Mouse (Mus musculus) left cerebral cortex, postnatal 14 days (tissue): ENCODE data around the gene Tmem50b. TPM values are rescaled to one million over a fixed set of nuclear protein-coding genes. Genes with fewer than 3 reads are reported as not detected.
A peak's percentile ranks its signal among the peaks of the same experiment; 100 is the strongest.

Source experiments
- DNase-seq, 2 experiments: peaks; one replicate each; pipeline ENCODE4 v3.0.0; 2021 to 2022; ENCODE audit warnings: low spot score in 2 of 2, mixed read lengths in 1 of 2
- intact Hi-C: fragments of 180-260 bp; cut with DNase I; formaldehyde crosslinking; loops from one replicate; pipeline ENCODE4 v1.15.1; 2025
- total RNA-seq, 2 experiments: library from RNA; stranded (reverse); gene quantifications; 2 replicates each; pipeline ENCODE4 v1.2.3; 2021

Tmem50b gene
- total RNA-seq, 2 experiments from 2014 or later = 104 to 110 TPM

DNA sequence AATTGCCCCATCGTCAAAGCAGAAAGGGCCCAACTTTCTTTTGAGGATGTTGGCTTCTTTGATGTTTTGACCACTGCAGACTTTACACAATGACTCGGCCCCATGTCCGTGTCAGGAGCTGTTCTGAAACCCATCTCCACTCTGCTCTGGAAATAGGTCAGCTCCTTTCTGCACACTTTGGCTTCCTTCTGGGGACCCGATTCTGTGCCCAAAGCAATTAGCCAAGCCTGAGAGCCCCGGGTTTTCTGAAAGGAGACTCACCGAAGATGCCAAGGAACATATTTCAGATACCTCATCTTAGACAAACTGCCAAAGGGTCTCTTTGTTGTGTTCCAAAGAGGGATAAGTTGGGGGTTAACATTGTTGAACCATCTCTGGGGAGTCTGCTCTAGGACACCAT, 17.0 kb upstream of the Tmem50b start:
- intact Hi-C loops = no loop called here
- peak in 1 of 2 experiments; percentile 30 for DNase-seq

DNA sequence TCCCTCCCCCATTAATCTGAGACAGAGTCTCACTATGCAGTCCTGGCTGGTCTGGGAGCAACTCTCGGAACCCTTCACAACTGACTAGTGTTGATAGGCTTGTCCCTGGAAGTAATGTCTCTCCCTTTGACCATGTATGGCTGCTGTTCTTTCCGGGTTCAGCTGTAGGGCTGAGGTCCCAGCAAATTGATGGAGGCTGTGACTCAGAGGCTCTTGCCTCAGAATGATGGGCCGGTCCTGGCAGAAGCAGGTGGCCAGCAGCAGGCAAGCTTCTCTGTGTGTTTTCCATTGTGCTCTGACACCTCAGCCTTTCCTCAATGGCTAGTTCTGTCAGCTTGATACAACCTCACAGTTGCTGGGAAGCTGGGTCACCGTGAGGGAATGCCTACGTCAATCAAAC, 14.9 kb upstream of the Tmem50b start:
- DNase-seq = no peak

DNA sequence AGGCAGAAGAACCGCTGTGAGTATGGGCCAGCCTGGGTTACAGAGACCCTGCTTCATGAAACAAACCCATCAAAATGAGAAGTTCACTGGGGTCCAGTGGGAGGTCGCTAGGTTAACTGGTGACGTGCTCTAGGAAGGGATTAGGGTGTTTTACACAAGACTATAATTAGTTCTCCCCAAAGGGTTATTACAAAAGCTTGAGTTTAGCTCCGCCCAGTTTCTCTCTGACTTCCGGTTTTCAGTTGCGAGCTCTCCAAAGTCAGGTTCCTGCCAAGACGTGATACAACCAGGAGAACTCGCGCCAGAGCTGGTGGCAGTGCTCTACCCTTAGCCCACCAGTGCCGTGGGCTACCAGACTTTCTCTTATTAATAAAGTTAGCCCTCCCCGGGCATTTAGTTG, 13.6 kb upstream of the Tmem50b start:
- intact Hi-C loops = no loop called here
- no peak for DNase-seq

More for the DNA sequence above, 14.9 kb upstream of the Tmem50b start:
- intact Hi-C loops = no loop called here

DNA sequence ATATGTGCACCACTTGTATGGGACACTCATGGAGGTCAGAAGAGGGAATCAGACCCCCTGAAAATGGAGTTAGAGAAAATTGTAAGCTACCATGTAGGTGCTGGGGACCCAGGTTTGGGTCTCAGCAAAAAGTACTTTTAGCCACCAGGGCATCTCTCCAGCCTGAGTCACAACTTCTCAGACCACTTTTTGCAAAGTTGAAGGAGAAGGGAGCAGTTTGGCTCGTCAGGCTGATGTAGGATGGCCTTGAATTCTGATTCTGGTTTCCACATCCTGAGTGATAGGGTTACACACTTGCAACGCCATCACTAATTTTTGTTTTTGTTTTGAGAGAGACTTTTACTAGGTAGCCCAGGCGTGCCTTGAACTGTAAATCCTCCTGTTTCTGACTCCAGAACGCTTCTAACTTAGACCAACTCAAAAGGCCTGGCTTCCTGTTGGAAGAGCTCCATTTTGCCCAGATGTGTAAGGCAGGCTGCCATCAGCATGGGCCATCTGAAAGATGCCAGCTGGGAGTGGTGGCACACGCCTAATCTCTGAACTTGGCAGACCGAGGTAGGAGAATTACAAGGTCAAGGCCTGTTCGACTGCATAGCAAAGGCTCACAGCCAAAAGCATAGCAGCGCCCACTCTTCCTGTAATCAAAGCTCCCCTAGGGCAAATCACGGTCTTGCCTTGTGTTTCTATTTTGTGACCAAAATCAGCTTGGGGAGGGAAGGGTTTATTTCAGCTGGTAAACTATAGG, 12.1 kb upstream of the Tmem50b start:
- DNase-seq = no peak
- intact Hi-C loops = no loop called here

DNA sequence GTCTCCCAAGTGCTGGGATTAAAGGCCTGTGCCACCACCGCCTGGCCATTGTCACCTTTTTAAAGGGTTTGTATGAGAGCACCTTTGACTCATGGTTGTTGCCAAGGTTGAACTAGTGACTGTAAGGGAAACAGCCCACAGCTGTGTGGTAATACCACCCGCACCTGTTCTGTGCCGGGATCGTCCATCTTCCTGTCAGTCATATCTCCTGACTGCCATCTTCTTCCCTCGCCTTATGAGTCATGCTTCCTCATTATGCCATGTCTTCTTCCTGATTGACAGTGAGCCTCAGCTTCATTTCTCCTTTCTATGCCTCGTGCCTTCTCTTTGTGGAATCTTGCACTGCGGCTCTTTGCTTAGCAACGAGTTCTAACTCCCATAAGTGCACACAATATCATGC, 9.4 kb upstream of the Tmem50b start:
- intact Hi-C loops = no loop called here
- DNase-seq = no peak

DNA sequence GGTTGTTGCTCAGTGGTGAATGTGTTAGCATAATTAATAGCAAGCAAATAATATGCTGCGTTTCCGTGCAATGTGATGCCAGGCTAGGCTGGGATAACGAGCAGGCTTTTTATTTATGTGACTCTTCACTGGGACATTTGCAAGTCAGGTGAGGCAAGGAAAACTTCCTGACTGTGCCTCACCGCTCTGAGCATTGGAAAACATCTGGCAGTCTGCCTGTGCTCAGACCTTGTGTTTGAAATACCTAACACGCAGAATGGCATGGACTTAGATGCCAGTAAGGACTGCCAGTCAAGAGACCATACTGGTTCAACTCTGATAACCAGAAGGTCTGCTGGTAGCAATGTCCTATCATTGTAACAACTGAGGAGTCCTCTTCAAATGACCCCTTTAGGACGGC, 7.6 kb upstream of the Tmem50b start:
- no peak for DNase-seq
- intact Hi-C loops = no loop called here

DNA sequence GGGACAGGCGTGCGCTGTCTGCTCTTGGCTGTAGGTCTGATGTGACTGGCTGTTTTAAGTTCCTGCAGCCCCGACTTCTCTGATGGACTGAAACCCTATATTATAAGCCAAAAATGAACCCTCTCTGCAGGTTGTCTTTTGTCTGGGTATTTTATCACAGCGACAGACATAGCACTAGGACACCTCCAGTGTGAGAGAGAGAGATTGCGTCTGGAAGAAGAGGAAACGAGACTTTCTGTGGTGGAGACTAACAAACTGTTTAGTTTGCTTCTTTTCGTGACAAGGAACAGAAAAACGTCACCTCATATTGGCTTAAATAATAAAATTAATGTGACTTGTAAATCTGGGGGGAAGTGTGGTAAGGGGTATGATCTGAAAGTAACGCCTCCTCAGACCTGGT, 4.1 kb upstream of the Tmem50b start:
- intact Hi-C loops = no loop called here
- no peak for DNase-seq

DNA sequence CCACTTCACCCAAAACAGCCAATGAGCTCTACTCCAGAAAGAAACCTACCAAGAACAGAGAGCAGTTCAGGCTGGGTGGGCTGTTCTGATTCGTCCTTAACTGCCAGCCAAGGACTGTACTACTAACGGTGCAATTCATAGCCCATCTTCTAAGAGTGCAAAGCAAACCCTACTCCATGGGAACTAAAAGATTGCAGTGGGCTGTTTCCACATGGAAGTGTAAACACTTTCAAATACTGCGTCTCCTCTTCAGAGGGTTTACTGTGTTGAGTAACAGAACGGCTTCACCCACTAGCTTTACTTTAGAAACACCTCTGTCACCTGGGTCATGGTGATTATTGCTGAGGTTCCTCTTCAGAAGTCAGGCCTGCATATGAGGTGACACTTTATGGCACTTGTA, 3.5 kb upstream of the Tmem50b start:
- intact Hi-C loops = no loop called here
- no peak for DNase-seq

DNA sequence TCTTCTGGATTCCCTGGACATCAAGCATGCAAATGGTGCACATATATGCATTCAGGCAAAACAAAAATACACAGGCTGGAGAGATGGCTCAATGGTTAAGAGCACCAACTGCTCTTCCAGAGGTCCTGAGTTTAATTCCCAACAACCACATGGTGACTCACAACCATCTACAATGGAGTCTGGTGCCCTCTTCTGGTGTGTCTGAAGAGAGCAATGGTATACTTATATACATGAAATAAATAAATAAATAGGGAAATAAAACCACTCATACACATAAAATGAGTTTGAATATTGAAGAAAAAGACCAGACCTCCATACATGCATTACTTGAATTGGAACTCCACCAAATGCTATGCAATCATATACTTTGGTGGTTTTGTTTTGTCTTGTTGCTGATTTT, 1.6 kb upstream of the Tmem50b start:
- intact Hi-C loops = loop anchor here (5.0 kb wide), 1 partner anchor 47 kb away; no protein-coding TSS in a partner anchor
- DNase-seq = no peak

DNA sequence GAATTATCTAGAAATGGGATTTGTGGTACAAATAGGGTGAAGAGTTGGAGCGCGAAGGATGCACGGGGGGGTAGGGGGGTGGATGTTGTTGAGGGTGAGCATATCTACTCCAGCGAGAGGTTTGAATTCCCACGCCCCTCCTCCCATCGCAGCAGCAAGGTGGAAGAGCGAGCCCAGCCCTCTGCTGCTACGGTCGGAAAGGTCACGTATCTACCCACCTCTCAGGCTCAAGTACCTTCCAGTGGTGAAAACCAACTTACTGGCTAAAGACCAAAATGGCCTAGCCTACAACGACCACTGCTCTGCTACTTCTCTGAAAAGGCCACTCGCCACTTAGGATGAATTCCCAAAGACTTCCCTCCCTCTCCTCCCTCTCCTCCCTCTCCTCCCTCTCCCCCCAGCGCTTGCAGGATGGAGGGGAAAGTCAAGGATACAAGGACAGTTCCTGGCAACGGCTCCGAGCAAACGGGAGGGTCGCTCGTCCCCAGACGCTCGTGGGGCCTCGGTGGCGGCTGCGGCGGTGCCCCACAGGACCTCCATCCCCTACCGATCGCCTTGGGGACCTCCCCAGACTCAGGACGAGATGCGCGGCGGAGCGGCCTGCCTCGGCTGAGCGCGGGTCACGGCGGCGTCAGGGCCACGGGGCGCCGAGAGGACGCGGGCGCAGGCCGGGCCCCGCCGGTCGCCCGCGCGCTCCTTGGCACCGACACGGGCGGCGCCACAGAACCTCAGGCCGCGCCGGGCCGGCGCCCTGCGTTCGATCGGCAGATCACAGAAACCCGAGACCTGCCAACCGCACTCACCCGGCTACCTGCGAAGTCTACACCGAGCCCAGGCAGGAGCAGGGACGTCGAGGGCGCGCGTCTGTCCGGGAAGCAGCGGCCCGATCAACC, 575 bp downstream of the Tmem50b start:
- peak; percentile 18 to 29 for DNase-seq
- intact Hi-C loops = loop anchor here (5.0 kb wide), 1 partner anchor 45 kb away; no protein-coding TSS in a partner anchor

DNA sequence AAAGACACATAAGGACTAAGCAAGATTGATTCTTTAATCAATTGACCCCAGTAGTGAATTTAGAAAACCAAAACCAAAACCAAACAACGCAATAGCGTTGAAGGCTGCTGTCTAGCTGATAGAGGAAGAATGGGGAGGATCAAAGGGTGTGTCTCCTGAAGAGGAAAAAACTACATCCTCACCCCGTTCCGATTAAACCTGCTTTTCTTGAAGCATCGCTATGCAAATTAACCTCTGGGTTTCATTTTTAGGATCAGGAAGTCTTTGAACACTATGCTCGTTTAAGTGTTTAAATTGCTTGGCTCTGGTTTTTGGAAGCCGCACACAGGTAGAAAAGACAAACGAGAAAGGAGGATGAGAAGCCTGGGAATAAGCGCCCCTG, 1.2 kb downstream of the Tmem50b start:
- intact Hi-C loops = loop anchor here (5.0 kb wide), 1 partner anchor 44 kb away; no protein-coding TSS in a partner anchor

DNA sequence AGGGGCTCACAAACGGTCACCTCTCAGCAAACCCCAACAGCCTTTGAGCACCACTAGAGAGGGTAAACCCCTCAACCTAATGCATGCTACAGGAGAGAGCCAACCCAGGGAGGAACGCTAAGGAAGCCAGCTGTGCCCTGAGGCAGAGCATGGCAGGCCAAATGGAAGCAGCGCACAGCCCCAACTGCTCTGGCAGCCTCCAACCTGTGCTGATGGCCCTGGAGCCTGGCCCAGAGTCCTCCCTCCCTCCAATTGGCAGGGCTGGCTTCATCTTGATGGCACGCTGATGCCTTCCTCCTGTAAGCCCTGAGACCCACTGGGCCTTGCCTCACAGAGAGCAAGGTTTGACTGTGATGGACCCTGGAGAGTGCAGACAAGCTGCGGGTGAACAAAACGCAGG, 2.5 kb downstream of the Tmem50b start:
- intact Hi-C loops = loop anchor here (5.0 kb wide), 1 partner anchor 43 kb away; no protein-coding TSS in a partner anchor
- peak in 1 of 2 experiments; percentile 24 for DNase-seq

More for the DNA sequence above, 1.2 kb downstream of the Tmem50b start:
- no peak for DNase-seq

DNA sequence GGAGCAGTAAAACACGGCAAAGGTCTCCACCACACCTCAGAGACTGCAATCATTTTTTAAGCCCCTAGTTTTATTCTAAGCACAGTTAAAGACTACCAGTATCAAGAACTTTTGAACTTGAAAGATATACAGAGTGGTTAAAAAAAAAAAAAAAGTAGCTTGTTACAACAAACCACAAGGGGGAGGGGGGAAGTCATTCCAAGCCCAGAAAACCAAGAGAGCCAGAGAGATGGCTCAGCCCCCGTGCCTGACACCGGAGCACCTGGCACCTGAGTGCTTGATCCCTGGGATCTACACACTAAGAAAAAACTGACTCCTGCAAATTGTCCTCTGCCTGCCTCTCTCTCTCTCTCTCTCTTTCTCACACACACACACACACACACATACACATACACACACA, 4.3 kb downstream of the Tmem50b start:
- intact Hi-C loops = no loop called here

DNA sequence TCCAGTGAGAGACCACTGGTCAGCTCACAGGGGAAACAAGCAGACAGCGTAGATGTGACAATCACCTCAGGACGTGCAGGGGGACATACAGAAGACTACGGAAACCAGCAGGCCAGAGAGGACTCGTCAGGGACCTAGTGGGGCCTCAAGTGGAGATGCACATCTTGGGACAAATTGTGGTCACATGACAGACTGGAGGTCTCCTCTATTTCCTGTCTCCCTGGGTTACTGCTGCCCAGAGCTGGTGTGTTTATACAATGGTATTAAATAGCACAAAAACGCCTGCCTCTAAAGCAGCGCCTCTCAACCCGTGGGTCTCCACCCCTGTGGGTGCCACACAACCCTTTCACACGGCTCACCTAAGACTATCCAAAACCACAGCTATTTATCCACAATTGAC, 5.4 kb downstream of the Tmem50b start:
- intact Hi-C loops = no loop called here
- DNase-seq = no peak

More for the DNA sequence above, 4.3 kb downstream of the Tmem50b start:
- no peak for DNase-seq

DNA sequence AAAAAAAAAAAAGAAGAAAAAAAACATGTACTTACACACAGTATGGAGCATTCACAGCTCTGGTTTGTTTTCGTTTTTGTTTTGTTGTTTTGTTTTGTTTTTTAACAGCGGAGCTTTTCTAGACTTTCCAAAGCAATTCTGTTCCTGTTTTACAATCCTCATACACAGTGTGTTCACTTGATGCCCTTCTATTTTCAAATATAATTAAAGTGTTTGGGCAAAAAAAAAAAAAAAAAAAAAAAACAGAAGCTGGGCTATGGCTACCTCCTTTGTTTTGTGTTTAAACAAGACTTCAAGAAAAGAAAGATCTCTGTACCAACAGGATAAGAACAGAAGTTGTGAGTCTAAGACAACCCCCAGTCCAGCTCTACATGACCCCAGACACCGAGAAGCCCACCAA, 8.9 kb downstream of the Tmem50b start:
- intact Hi-C loops = no loop called here

DNA sequence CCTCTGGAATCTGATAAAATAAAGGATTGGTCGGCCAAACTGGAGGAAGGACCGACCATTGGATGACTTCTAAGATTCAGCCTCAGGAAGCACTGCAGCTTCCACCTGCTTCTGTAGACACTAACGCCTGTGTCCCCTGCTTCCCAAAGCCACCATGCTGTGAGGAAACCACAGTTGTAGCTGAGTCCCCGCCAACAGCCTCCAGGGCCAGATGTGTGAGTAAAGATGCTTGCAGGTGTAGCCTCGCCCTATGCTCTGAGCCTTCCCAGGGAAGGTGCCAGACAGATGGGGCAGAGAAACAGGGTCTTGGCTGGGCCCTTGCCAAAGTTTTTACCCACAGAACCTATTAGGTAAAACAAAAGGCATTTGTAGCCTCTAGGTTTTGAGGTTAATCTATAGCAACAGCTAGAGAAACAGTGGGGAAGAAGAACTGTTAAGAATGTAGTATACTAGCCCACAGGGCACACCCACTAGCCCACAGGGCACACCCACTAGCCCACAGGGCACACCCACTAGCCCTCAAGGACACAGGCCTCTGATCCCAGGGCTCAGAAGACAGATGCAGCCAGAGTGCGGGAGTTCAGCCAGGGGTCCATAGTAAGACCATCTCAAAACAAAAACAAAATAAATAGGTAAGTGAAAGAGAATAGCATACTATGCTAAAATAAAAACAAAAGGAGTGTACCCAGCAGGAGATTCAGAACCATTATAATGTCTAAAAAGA, 9.7 kb downstream of the Tmem50b start:
- no peak for DNase-seq
- intact Hi-C loops = no loop called here

More for the DNA sequence above, 8.9 kb downstream of the Tmem50b start:
- DNase-seq = no peak

DNA sequence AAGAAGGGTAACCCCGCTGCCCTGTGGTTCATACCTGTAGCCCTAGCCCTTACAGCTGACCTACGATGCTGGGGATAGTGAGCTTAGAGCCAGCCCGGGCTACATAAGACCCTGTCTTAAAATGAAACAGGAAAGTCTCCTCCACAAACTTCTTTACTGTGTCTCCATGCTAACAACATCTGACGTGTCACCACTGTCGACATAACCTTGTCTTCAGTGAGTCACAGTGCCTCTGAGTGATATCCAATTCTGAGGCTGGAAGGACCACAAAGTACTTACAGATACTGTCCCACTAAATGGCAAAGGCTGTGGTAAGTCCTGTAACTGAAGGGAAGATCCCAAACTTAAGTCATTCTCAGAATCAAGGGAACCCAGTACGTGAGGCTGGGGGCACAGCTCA, 11.4 kb downstream of the Tmem50b start:
- intact Hi-C loops = no loop called here
- no peak for DNase-seq

DNA sequence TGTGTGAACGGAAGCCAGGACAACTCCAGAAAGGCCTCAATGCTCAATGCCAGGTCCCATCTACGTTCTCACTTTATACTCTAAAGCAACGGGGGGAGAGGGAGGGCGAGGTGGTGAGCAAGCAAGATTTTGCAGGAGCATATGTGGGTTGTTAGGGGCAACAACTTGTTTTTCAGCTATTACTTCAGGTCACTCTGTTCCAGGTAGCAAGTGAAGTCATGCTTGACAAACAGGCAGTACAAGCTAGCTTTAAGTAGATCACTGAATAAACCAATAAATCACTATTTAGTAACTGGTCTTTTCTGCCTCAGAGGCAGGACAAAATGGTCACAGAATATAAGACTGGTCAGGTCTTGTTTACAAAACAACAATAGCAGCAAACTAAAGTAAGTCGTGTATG, 12.0 kb downstream of the Tmem50b start:
- DNase-seq = no peak
- intact Hi-C loops = no loop called here

DNA sequence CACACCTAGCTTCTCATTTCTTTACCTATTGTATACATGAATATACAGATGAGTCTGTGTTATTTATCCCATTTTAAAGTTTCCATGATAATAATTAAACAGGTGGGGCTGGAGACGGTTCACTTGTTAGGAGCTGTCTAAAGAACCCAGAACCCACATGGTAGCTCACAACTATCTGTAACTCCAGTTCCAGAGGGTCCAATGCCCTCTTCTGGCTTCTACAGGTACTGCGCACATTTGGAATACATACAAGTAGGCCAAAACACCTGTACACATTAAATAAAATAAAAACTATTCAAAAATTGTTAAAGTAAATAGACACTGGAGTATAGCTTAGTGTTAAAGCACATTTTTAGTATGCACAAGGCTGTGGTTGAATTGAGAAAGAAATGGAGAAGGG, 15.3 kb downstream of the Tmem50b start:
- intact Hi-C loops = no loop called here
- peak; percentile 46 to 61 for DNase-seq
